Mouse (Mus musculus): ENCODE measurements at regions not wholly inside any gene's neighbourhood (a gene's known extent, or its start where the extent isn't known, plus 50 kb on each side); places are given as distances from the start of the nearest gene placed in this dataset.

- no peaks in the 10 kb centered on the region for H3K4me1 ChIP-seq (ENCODE audit: control insufficient read depth, insufficient read depth, low read length)
- no peaks in the 10 kb centered on the region for H3K27me3 ChIP-seq (ENCODE audit: control insufficient read depth, insufficient read depth, low read length, poor library complexity, severe bottlenecking)
- no peaks in the 10 kb centered on the region for H3K9me3 ChIP-seq (replicated peaks; ENCODE audit: control insufficient read depth, insufficient read depth, low read length, poor library complexity, severe bottlenecking)
- peak overlapping the region; percentile 49 for H3K4me3 ChIP-seq (ENCODE audit: low read depth, low read length)
- TF ChIP-seq EP300 (IDR thresholded peaks at IDR 0.05; ENCODE audit: insufficient read depth, low read depth, low read length) = no peak
- TF ChIP-seq POLR2A (IDR thresholded peaks at IDR 0.05; ENCODE audit: insufficient read depth, low read length) = no peak
- TF ChIP-seq CTCF (IDR thresholded peaks at IDR 0.05; ENCODE audit: low read depth, low read length) = no peak
- peak overlapping the region; percentile 50; the same call in 1 of the 2 replicates for H3K9ac ChIP-seq (ENCODE audit: low read depth, poor library complexity, severe bottlenecking)
- no peaks in the 10 kb centered on the region for H3K36me3 ChIP-seq (ENCODE audit: control insufficient read depth, insufficient read depth, low read length, poor library complexity, severe bottlenecking)
- no peak overlapping the region for H3K27ac ChIP-seq (ENCODE audit: insufficient read depth, low read length)
Observed at GRCm38 (mm10) chr17:70924565-70925220, 71.3 kb upstream of the Tgif1 start.

- no peak overlapping the region for H3K4me3 ChIP-seq (ENCODE audit: low read depth, low read length)
- H3K9ac ChIP-seq (ENCODE audit: low read depth, poor library complexity, severe bottlenecking) = no peak overlapping the region
- H3K36me3 ChIP-seq (ENCODE audit: control insufficient read depth, insufficient read depth, low read length, poor library complexity, severe bottlenecking) = no peaks in the 10 kb centered on the region
- H3K27ac ChIP-seq (ENCODE audit: insufficient read depth, low read length) = no peak overlapping the region
- TF ChIP-seq CTCF (IDR thresholded peaks at IDR 0.05; ENCODE audit: low read depth, low read length) (no peak), POLR2A (IDR thresholded peaks at IDR 0.05; ENCODE audit: insufficient read depth, low read length) (no peak), EP300 (IDR thresholded peaks at IDR 0.05; ENCODE audit: insufficient read depth, low read depth, low read length) (no peak)
- H3K4me1 ChIP-seq (ENCODE audit: control insufficient read depth, insufficient read depth, low read length) = peaks cover 2% of the 10 kb centered on the region
- no peaks in the 10 kb centered on the region for H3K27me3 ChIP-seq (ENCODE audit: control insufficient read depth, insufficient read depth, low read length, poor library complexity, severe bottlenecking)
- H3K9me3 ChIP-seq (replicated peaks; ENCODE audit: control insufficient read depth, insufficient read depth, low read length, poor library complexity, severe bottlenecking) = no peaks in the 10 kb centered on the region
Observed at GRCm38 (mm10) chr17:70921681-70922080, 68.3 kb upstream of the Tgif1 start.

- no peak for TF ChIP-seq POLR2A (IDR thresholded peaks at IDR 0.05; ENCODE audit: insufficient read depth, low read length)
- TF ChIP-seq CTCF (IDR thresholded peaks at IDR 0.05; ENCODE audit: low read depth, low read length) = no peak
- TF ChIP-seq EP300 (IDR thresholded peaks at IDR 0.05; ENCODE audit: insufficient read depth, low read depth, low read length) = no peak
Observed at GRCm38 (mm10) chr17:70920181-70920580, 66.8 kb upstream of the Tgif1 start.

GRCm38 (mm10) chr17:70917183-70917935, 64.0 kb upstream of the Tgif1 start:
- no peaks in the 10 kb centered on the region for H3K27me3 ChIP-seq (ENCODE audit: control insufficient read depth, insufficient read depth, low read length, poor library complexity, severe bottlenecking)
- H3K4me3 ChIP-seq (ENCODE audit: low read depth, low read length) = no peak overlapping the region
- H3K9ac ChIP-seq (ENCODE audit: low read depth, poor library complexity, severe bottlenecking) = no peak overlapping the region
- no peak for TF ChIP-seq POLR2A (IDR thresholded peaks at IDR 0.05; ENCODE audit: insufficient read depth, low read length)
- no peak for TF ChIP-seq EP300 (IDR thresholded peaks at IDR 0.05; ENCODE audit: insufficient read depth, low read depth, low read length)
- no peak for TF ChIP-seq CTCF (IDR thresholded peaks at IDR 0.05; ENCODE audit: low read depth, low read length)
- peaks cover 7% of the 10 kb centered on the region for H3K4me1 ChIP-seq (ENCODE audit: control insufficient read depth, insufficient read depth, low read length)
- no peaks in the 10 kb centered on the region for H3K36me3 ChIP-seq (ENCODE audit: control insufficient read depth, insufficient read depth, low read length, poor library complexity, severe bottlenecking)
- H3K9me3 ChIP-seq (replicated peaks; ENCODE audit: control insufficient read depth, insufficient read depth, low read length, poor library complexity, severe bottlenecking) = no peaks in the 10 kb centered on the region
- H3K27ac ChIP-seq (ENCODE audit: insufficient read depth, low read length) = no peak overlapping the region

More at GRCm38 (mm10) chr17:70920181-70920580, 66.8 kb upstream of the Tgif1 start:
- no peaks in the 10 kb centered on the region for H3K36me3 ChIP-seq (ENCODE audit: control insufficient read depth, insufficient read depth, low read length, poor library complexity, severe bottlenecking)
- no peaks in the 10 kb centered on the region for H3K9me3 ChIP-seq (replicated peaks; ENCODE audit: control insufficient read depth, insufficient read depth, low read length, poor library complexity, severe bottlenecking)
- H3K9ac ChIP-seq (ENCODE audit: low read depth, poor library complexity, severe bottlenecking) = no peak overlapping the region
- H3K4me1 ChIP-seq (ENCODE audit: control insufficient read depth, insufficient read depth, low read length) = peaks cover 6% of the 10 kb centered on the region
- no peak overlapping the region for H3K27ac ChIP-seq (ENCODE audit: insufficient read depth, low read length)
- H3K4me3 ChIP-seq (ENCODE audit: low read depth, low read length) = no peak overlapping the region
- no peaks in the 10 kb centered on the region for H3K27me3 ChIP-seq (ENCODE audit: control insufficient read depth, insufficient read depth, low read length, poor library complexity, severe bottlenecking)

GRCm38 (mm10) chr17:70916089-70916750, 62.9 kb upstream of the Tgif1 start:
- Histone ChIP-seq H3K4me1 (ENCODE audit: control insufficient read depth, insufficient read depth, low read length) (peaks cover 7% of the 10 kb centered on the region), H3K27ac (ENCODE audit: insufficient read depth, low read length) (no peak overlapping the region), H3K9me3 (replicated peaks; ENCODE audit: control insufficient read depth, insufficient read depth, low read length, poor library complexity, severe bottlenecking) (no peaks in the 10 kb centered on the region), H3K9ac (ENCODE audit: low read depth, poor library complexity, severe bottlenecking) (no peak overlapping the region), H3K27me3 (ENCODE audit: control insufficient read depth, insufficient read depth, low read length, poor library complexity, severe bottlenecking) (no peaks in the 10 kb centered on the region), H3K36me3 (ENCODE audit: control insufficient read depth, insufficient read depth, low read length, poor library complexity, severe bottlenecking) (no peaks in the 10 kb centered on the region), H3K4me3 (ENCODE audit: low read depth, low read length) (no peak overlapping the region)
- TF ChIP-seq EP300 (IDR thresholded peaks at IDR 0.05; ENCODE audit: insufficient read depth, low read depth, low read length) (no peak), CTCF (IDR thresholded peaks at IDR 0.05; ENCODE audit: low read depth, low read length) (no peak), POLR2A (IDR thresholded peaks at IDR 0.05; ENCODE audit: insufficient read depth, low read length) (no peak)

Measured in ES-Bruce4 (cell line).